Mouse (Mus musculus): ENCODE measurements around the gene Vmn1r16.
"Not testable (repeated sequence)": the region's sequence is repeated elsewhere in the genome, so short reads cannot be mapped to it uniquely, and the experiment has no call there.

Gene Vmn1r16

GRCm38 (mm10) chr6:57329394-57329793 lies at the start of gene Vmn1r16:
Gene Vmn1r16 (minus strand): TSS chr6:57329494.
- no peak for DNase-seq

GRCm38 (mm10) chr6:57367496-57367895 lies 38.2 kb upstream of the Vmn1r16 start:
- no peak for DNase-seq

- not testable (repeated sequence) for DNase-seq
These were observed 36.6 kb upstream of the Vmn1r16 start for GRCm38 (mm10) chr6:57365866-57366265.

GRCm38 (mm10) chr6:57363627-57364026 lies 34.3 kb upstream of the Vmn1r16 start, which contains the start of gene Vmn1r17:
Gene Vmn1r17 (minus strand): TSS chr6:57363727.
- no peak for DNase-seq

- no peak for DNase-seq
These were observed 27.6 kb upstream of the Vmn1r16 start for GRCm38 (mm10) chr6:57356864-57357263.

GRCm38 (mm10) chr6:57326176-57326575 lies 3.1 kb downstream of the Vmn1r16 start:
- no peak for DNase-seq

- no peak for DNase-seq
These were observed 50.3 kb downstream of the Vmn1r16 start for GRCm38 (mm10) chr6:57278952-57279351.

GRCm38 (mm10) chr6:57272517-57272916 lies 56.8 kb downstream of the Vmn1r16 start:
- DNase-seq, result no peak

- no peak for DNase-seq
These were observed 57.4 kb downstream of the Vmn1r16 start for GRCm38 (mm10) chr6:57271881-57272280.

Measured in kidney, postnatal 4 days (tissue).